Mouse (Mus musculus) spleen, adult 2 months (tissue): ENCODE measurements around the gene Lrrtm3.

Experiments used
- CTCF ChIP-seq: fragments of 200-500 bp; IDR thresholded peaks from 2 replicates; pipeline ENCODE4 v1.5.1; 2011; ENCODE audit warnings: mild to moderate bottlenecking, inconsistent platforms; ENCODE audit not compliant: insufficient read depth, insufficient read length, insufficient replicate concordance; ENCODE audit errors: extremely low read depth
- POLR2A ChIP-seq: fragments of 200-500 bp; IDR thresholded peaks from 2 replicates; pipeline ENCODE4 v1.6.1; 2011; ENCODE audit warnings: low read depth, low read length, inconsistent platforms

DNA sequence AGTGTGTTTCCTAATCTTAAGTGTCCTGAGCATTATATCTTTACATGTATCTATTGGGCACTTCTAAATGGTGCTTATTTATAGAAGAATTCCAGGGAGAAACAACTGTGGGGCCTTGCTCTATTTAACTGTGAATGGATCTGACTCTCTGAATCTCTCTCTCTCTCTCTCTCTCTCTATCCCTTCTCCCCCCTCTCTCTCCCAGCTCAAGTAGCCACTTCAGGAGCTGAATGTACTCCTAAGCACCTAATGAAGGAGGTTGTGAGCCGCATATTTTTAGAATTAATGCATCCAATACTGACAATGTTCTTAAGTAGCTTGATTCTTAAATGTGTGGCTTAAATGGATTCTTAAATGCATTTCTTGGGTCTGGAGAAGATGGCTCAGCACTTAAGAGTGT lies 138.6 kb downstream of the Lrrtm3 start:
- no peak for TF ChIP-seq CTCF
- no peak for TF ChIP-seq POLR2A
